Mouse (Mus musculus) MEL (cell line): Measurements from ENCODE around the gene Ank2. TPM values are rescaled to one million over a fixed set of nuclear protein-coding genes. Genes with fewer than 3 reads are reported as not detected.

Source experiments
- DNase-seq: peaks from one replicate; pipeline ENCODE4 v3.0.0; 2011; ENCODE audit warnings: low read depth, low spot score
- H3K27ac ChIP-seq: 2 replicates; pipeline ENCODE4 v1.5.1; 2012; ENCODE audit warnings: low read depth, mild to moderate bottlenecking, control low read depth, low read length, moderate library complexity; ENCODE audit not compliant: control insufficient read depth
- H3K27me3 ChIP-seq, 2 experiments: fragments of 150-350 bp in 1 of 2; sonication (generic) in 1 of 2; 2 replicates each; pipeline ENCODE4 v1.6.1; 2012; ENCODE audit warnings: low read length in 2 of 2, mild to moderate bottlenecking in 2 of 2, improper control_type of control experiment in 1 of 2, moderate library complexity in 1 of 2; ENCODE audit not compliant: insufficient read depth in 2 of 2, control insufficient read depth in 1 of 2
- H3K36me3 ChIP-seq, 2 experiments: 2 replicates each; pipeline ENCODE4 v1.6.1; 2012 to 2014; ENCODE audit warnings: low read length in 2 of 2, improper control_type of control experiment in 1 of 2, inconsistent platforms in 1 of 2, mild to moderate bottlenecking in 1 of 2; ENCODE audit not compliant: insufficient read depth in 2 of 2, control insufficient read depth in 1 of 2
- H3K4me1 ChIP-seq, 2 experiments: fragments of 150-350 bp in 1 of 2; sonication (generic) in 1 of 2; 2 replicates each; pipeline ENCODE4 v1.6.1; 2012; ENCODE audit warnings: low read length in 2 of 2, improper control_type of control experiment in 1 of 2, mild to moderate bottlenecking in 1 of 2; ENCODE audit not compliant: insufficient read depth in 2 of 2, control insufficient read depth in 1 of 2
- H3K4me3 ChIP-seq, 2 experiments: fragments of 150-350 bp in 1 of 2; sonication (generic) in 1 of 2; 2 replicates each; pipeline ENCODE4 v1.5.1; 2012; ENCODE audit warnings: low read depth in 2 of 2, low read length in 2 of 2, mild to moderate bottlenecking in 2 of 2, moderate library complexity in 2 of 2, control low read depth in 1 of 2, improper control_type of control experiment in 1 of 2; ENCODE audit not compliant: control insufficient read depth in 1 of 2, insufficient read depth in 1 of 2
- H3K79me2 ChIP-seq: 2 replicates; pipeline ENCODE4 v1.6.1; 2012; ENCODE audit warnings: mild to moderate bottlenecking, low read length, moderate library complexity; ENCODE audit not compliant: control insufficient read depth, poor library complexity, insufficient read depth
- H3K9ac ChIP-seq: 2 replicates; pipeline ENCODE4 v1.6.1; 2012; ENCODE audit warnings: low read depth, mild to moderate bottlenecking, control low read depth, low read length, moderate library complexity; ENCODE audit not compliant: control insufficient read depth, poor library complexity, severe bottlenecking
- H3K9me3 ChIP-seq: fragments of 150-350 bp; sonication (generic); replicated peaks from 2 replicates; pipeline ENCODE4 v1.6.1; 2012; ENCODE audit warnings: mild to moderate bottlenecking, low read length, improper control_type of control experiment, moderate library complexity; ENCODE audit not compliant: insufficient read depth
- CHD1 ChIP-seq: IDR thresholded peaks from 2 replicates; pipeline ENCODE4 v1.6.1; 2012; ENCODE audit warnings: low read depth, mild to moderate bottlenecking, inconsistent platforms, low read length, improper control_type of control experiment
- E2F4 ChIP-seq: IDR thresholded peaks from 2 replicates; pipeline ENCODE4 v1.6.1; 2011; ENCODE audit warnings: low read depth, low read length, improper control_type of control experiment, borderline replicate concordance
- EP300 ChIP-seq, 2 experiments: IDR thresholded peaks; 2 replicates each; pipeline ENCODE4 v1.6.1; 2011; ENCODE audit warnings: improper control_type of control experiment in 2 of 2, low read length in 2 of 2, low read depth in 1 of 2, mild to moderate bottlenecking in 1 of 2
- ETS1 ChIP-seq: IDR thresholded peaks from 2 replicates; pipeline ENCODE4 v1.6.1; 2012; ENCODE audit warnings: low read depth, mild to moderate bottlenecking, inconsistent platforms, low read length, improper control_type of control experiment, moderate library complexity
- GABPA ChIP-seq: IDR thresholded peaks from 2 replicates; pipeline ENCODE4 v1.6.1; 2012; ENCODE audit warnings: low read depth, mild to moderate bottlenecking, inconsistent platforms, low read length, improper control_type of control experiment, moderate library complexity
- GATA1 ChIP-seq: IDR thresholded peaks from 2 replicates; pipeline ENCODE4 v1.6.1; 2011; ENCODE audit warnings: low read depth, low read length, improper control_type of control experiment
- KAT2A ChIP-seq: conservative IDR thresholded peaks from 2 replicates; pipeline ENCODE4 v1.6.1; 2012; ENCODE audit warnings: low read depth, low read length, improper control_type of control experiment, inconsistent platforms
- MAX ChIP-seq: IDR thresholded peaks from 2 replicates; pipeline ENCODE4 v1.6.1; 2011; ENCODE audit warnings: low read length, improper control_type of control experiment
- MAZ ChIP-seq: IDR thresholded peaks from 2 replicates; pipeline ENCODE4 v1.6.1; 2012; ENCODE audit warnings: low read depth, mild to moderate bottlenecking, inconsistent platforms, low read length, improper control_type of control experiment
- MXI1 ChIP-seq: IDR thresholded peaks from 2 replicates; pipeline ENCODE4 v1.6.1; 2011; ENCODE audit warnings: mild to moderate bottlenecking, low read depth, low read length, improper control_type of control experiment
- NELFE ChIP-seq: IDR thresholded peaks from 2 replicates; pipeline ENCODE4 v1.6.1; 2011; ENCODE audit warnings: low read depth, low read length, improper control_type of control experiment
- NRF1 ChIP-seq: IDR thresholded peaks from 2 replicates; pipeline ENCODE4 v1.6.1; 2014; ENCODE audit warnings: low read depth, mild to moderate bottlenecking, inconsistent platforms, low read length, improper control_type of control experiment, moderate library complexity; ENCODE audit not compliant: poor library complexity, insufficient read depth, severe bottlenecking
- POLR2A ChIP-seq, 2 experiments: IDR thresholded peaks; 2 replicates each; pipeline ENCODE4 v1.6.1; 2011 to 2012; ENCODE audit warnings: low read length in 2 of 2, mild to moderate bottlenecking in 2 of 2, control low read depth in 1 of 2, improper control_type of control experiment in 1 of 2, low read depth in 1 of 2, moderate library complexity in 1 of 2; ENCODE audit not compliant: control insufficient read depth in 1 of 2, insufficient read depth in 1 of 2, poor library complexity in 1 of 2
- POLR2AphosphoS2 ChIP-seq: IDR thresholded peaks from 2 replicates; pipeline ENCODE4 v1.6.1; 2011; ENCODE audit warnings: low read length, improper control_type of control experiment
- POLR2AphosphoS5 ChIP-seq: IDR thresholded peaks from 2 replicates; pipeline ENCODE4 v1.6.1; 2012; ENCODE audit warnings: low read depth, borderline replicate concordance, mild to moderate bottlenecking, inconsistent platforms, low read length, moderate library complexity, mixed read lengths
- RAD21 ChIP-seq: IDR thresholded peaks from 2 replicates; pipeline ENCODE4 v1.6.1; 2011; ENCODE audit warnings: mild to moderate bottlenecking, low read depth, low read length, improper control_type of control experiment
- RCOR1 ChIP-seq: IDR thresholded peaks from 2 replicates; pipeline ENCODE4 v1.6.1; 2012; ENCODE audit warnings: low read depth, mild to moderate bottlenecking, inconsistent platforms, low read length, improper control_type of control experiment
- TAL1 ChIP-seq: IDR thresholded peaks from 2 replicates; pipeline ENCODE4 v1.6.1; 2012; ENCODE audit warnings: mild to moderate bottlenecking, inconsistent platforms, low read length, moderate library complexity, mixed read lengths
- TCF12 ChIP-seq: IDR thresholded peaks from 2 replicates; pipeline ENCODE4 v1.6.1; 2014; ENCODE audit warnings: low read depth, mild to moderate bottlenecking, inconsistent platforms, low read length, improper control_type of control experiment, moderate library complexity
- USF2 ChIP-seq, 2 experiments: IDR thresholded peaks; 2 replicates each; pipeline ENCODE4 v1.6.1; 2011 to 2012; ENCODE audit warnings: improper control_type of control experiment in 2 of 2, low read length in 2 of 2, borderline replicate concordance in 1 of 2, inconsistent platforms in 1 of 2, low read depth in 1 of 2, mild to moderate bottlenecking in 1 of 2; ENCODE audit not compliant: insufficient read depth in 1 of 2
- ZC3H11A ChIP-seq: IDR thresholded peaks from 2 replicates; pipeline ENCODE4 v1.6.1; 2012; ENCODE audit warnings: low read depth, mild to moderate bottlenecking, inconsistent platforms, low read length, improper control_type of control experiment
- polyA plus RNA-seq, 2 experiments: library from polyadenylated mRNA; stranded (reverse) in 1 of 2; unstranded in 1 of 2; fragments of >175 nt in 1 of 2; fragments of >200 nt in 1 of 2; gene quantifications; 2 replicates each; pipeline versions ENCODE4 v1.2.1 to v1.2.4; 2012; ENCODE audit warnings: low replicate concordance in 2 of 2, low read depth in 1 of 2; ENCODE audit not compliant: insufficient read length in 2 of 2, insufficient read depth in 1 of 2, missing spikeins in 1 of 2
- total RNA-seq: library from RNA; depleted of rRNA; stranded (reverse); fragments of 300-350 nt; gene quantifications from 2 replicates; pipeline ENCODE4 v1.2.3, GENCODE M21; 2012

Ank2 gene
- total and polyA plus RNA-seq, 3 experiments, result 2.7 to 4.5 TPM; not detected in 1

DNA sequence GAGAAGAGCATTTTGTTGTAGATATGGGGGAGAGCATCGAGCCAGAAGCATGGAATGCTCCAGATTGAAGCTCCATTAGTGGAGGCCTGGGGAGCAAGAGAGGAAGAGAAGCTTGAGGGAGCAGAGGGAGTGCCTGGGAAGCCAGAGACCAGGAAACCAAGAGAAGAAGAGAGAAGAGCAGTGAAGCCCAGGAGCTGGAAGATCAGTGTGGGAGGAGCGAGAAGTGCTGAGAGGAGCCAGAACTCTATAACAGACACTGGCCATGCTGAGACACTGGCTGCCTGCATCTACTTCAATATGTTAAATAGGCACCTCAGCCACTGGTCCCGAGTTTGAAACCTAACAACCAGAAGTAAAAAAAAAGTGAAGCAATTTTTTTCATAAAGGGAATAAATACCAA, 234.0 kb downstream of the Ank2 start:
- Histone ChIP-seq H3K9ac (no peak overlapping the region), H3K27me3 (no peaks in the 10 kb centered on the region), H3K27ac (no peak overlapping the region), H3K9me3 (no peaks in the 10 kb centered on the region), H3K79me2 (no peaks in the 10 kb centered on the region), H3K4me3 (no peak overlapping the region), H3K36me3 (no peaks in the 10 kb centered on the region), H3K4me1 (no peaks in the 10 kb centered on the region)
- no peak for DNase-seq
- no peak for TF ChIP-seq MXI1
- TF ChIP-seq TAL1, result no peak
- TF ChIP-seq, all 39 proteins: peak for 0

DNA sequence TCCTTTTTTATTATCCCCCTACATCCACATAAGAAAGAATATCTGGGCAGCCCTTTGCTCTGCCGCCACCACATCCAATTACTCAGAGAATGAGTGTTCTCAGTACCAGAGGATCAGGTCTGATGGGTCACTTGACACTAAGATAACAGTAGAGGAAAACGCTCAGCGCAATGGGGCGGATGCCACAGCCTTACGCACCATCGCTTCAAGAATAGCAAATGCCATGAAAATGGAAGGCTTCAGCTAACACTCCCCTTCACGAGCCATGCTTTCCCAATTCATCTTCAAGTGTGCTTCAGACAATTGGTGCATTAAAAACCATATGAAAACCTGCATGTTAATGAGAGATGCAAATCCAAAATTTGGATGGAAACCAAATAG, 238.4 kb downstream of the Ank2 start:
- H3K9ac ChIP-seq, result no peak overlapping the region
- H3K4me3 ChIP-seq, result no peak overlapping the region
- no peaks in the 10 kb centered on the region for H3K27me3 ChIP-seq
- no peaks in the 10 kb centered on the region for H3K79me2 ChIP-seq
- H3K27ac ChIP-seq, result no peak overlapping the region
- DNase-seq, result no peak
- TF ChIP-seq KAT2A (no peak), ZC3H11A (no peak), USF2 (IDR thresholded peaks at IDR 0.05; ENCODE audit: borderline replicate concordance in 1 of 2, insufficient read depth in 1 of 2, low read depth in 1 of 2, low read length in 2 of 2) (no peak), E2F4 (no peak), NRF1 (no peak), POLR2AphosphoS2 (no peak), GABPA (no peak), MAZ (no peak), EP300 (IDR thresholded peaks at IDR 0.05; ENCODE audit: low read depth in 1 of 2, low read length in 2 of 2) (no peak), RAD21 (no peak), MXI1 (no peak), ETS1 (no peak), CHD1 (no peak), MAX (no peak), POLR2A (IDR thresholded peaks at IDR 0.05; ENCODE audit: control insufficient read depth in 1 of 2, insufficient read depth in 1 of 2, low read depth in 1 of 2, low read length in 2 of 2, poor library complexity in 1 of 2) (no peak), GATA1 (no peak), NELFE (no peak), TCF12 (no peak), RCOR1 (no peak), POLR2AphosphoS5 (no peak)
- H3K4me1 ChIP-seq, result no peaks in the 10 kb centered on the region
- no peaks in the 10 kb centered on the region for H3K9me3 ChIP-seq
- no peaks in the 10 kb centered on the region for H3K36me3 ChIP-seq
